Mouse (Mus musculus) embryonic fibroblast, embryonic 13.5 days (primary cell): ENCODE data around the gene Rnf145.

Experiments used
- CTCF ChIP-seq: IDR thresholded peaks from 2 replicates; pipeline ENCODE4 v1.5.1; 2011; ENCODE audit warnings: mild to moderate bottlenecking, control low read depth, low read length, moderate library complexity, borderline replicate concordance; ENCODE audit not compliant: insufficient read depth
- POLR2A ChIP-seq: IDR thresholded peaks from 2 replicates; pipeline ENCODE4 v1.6.1; 2011; ENCODE audit warnings: low read depth, mild to moderate bottlenecking, control low read depth, low read length, moderate library complexity

DNA sequence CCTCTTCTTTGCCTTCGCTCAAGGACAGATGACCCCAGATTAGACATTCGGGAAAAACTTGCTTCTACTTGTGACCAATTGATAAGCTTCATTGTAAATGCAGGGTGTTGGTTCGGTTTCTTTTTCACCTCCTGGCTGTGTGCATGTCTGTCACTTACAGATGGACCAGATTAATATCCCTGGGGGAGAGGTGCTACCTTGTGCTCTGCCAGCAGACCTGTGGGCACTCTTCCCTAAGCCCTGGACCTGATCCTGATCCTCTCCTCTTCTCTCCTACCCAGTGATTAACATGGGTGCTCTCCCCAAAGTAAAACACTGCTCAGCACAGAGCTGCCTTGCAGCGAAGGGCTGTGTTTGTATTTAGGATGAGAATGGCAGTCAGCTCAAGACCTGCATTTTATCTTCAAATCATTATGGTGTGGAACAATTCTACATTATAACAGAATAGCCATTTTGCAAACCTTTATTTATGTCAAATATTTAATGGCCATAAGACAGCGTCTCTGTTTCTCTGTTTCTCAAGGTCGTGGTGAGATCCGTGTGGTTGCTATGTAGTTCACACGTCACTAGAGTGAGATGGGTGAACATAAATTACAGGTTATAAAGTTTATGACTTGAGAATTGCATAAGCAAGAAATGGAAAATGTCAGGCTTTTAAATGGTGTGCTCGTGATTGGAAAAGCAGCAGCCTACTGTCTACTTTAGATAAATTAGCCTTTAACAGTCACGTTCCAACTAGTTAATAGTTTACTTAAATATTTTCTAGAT, 30.9 kb downstream of the Rnf145 start:
- TF ChIP-seq POLR2A: no peak
- TF ChIP-seq CTCF: no peak
